Mouse (Mus musculus): ENCODE data around the gene Inpp4a. TPM values are rescaled to one million over a fixed set of nuclear protein-coding genes. Genes with fewer than 3 reads are reported as not detected.

Inpp4a gene
- total RNA-seq, 2 experiments from 2014 or later, result 125 to 127 TPM

DNA sequence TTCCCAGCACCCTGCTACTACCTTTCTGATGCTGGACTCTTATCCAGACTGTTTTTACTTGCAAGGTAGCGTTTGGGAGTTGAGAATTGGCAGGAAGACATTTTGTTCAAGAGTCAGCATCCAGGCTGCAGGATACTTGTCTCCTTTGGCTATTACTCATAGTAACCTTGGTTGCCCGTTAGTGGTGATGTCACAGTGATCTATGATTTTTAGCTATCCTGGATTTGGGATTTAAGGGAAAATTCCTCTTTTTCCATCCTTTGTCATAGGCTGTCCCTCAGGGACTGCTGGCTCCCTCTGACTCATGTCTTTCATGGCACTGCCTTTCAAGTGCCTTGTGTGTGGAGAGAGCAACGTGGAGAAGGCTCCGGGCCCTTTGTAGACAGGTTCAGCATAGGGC lies 53.8 kb downstream of the Inpp4a start:
- no peak for DNase-seq
- intact Hi-C loops (cut with DNase I), result no loop called here

DNA sequence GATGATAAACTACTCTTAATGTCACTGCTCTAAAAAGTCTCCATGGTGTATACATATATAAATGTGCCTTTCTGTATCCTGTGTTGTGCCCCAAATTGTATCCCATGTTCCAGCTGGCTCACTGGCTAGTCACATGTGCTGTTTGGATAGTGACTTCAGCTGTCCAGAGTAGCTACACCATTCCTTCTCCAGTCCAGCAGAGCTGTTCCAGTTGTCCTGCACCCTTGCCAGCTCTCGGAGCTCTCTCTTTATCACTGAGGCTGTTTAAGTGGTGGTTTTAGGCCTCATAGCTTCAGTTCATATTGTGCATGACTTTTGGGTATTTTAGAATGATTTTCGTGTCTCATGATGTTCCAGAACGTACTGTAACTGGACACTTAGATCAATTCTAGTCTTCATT lies 55.8 kb downstream of the Inpp4a start:
- intact Hi-C loops (cut with DNase I), result no loop called here
- no peak for DNase-seq

DNA sequence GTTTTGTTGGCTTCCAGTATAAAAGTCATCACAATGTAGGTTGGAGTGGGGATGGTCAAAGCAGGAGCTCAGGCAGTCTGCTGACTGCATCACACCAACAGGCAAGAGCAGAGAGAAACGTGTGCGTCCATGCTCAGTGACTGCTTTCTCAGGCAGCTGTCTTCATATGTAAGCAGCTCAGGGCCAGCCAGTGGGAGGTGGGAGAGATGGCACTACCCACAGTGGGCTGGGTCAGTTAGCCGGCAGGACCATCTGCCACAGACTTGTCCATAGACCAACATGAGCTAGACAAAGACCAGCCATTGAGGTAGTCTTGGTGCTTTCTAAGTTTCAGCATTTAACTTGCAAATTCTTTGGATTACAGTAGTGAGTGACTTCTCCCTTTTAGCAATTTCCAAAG lies 56.6 kb downstream of the Inpp4a start:
- intact Hi-C loops (cut with DNase I), result no loop called here
- peak; percentile 64 for DNase-seq

DNA sequence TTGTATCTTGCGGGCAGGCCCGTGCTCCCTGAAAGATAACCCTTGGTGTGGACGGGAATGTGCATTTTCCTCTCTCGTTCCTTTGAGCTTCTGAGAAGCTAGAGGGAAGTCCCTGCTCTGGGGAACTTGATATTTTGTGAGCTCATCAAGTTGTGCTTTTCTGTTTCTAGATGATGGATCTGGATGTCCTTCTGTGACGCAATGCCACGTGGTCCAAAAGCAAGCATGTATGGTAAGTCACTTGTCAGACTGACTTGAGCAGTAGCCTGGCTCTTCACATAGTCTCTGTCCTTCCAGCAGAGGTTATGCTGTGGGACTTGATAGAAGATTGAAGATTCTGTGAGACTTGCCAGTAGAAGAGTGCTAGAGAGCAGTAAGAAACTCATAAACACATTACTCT lies 57.5 kb downstream of the Inpp4a start:
- intact Hi-C loops (cut with DNase I), result no loop called here
- DNase-seq, result no peak

DNA sequence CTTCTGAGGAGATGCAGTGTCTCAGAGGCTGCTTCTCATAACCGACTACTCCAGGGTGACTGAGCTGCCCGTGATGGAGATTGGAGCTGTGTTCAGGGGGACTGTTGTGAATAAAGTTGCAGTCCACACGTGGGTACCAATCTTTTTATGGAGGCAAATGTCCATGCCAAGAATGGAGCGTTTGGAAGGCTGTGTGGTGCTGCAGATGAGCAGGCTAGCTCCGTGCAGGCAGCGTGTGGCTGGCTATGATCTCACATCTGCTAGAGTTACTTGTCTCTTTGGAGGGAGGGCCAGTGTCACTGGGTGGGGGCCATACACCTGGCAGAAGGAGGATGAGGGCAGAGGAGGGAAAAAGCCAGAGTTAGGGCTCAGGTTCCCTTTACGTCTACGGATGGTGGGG lies 59.0 kb downstream of the Inpp4a start:
- intact Hi-C loops (cut with DNase I), result no loop called here
- DNase-seq, result no peak

DNA sequence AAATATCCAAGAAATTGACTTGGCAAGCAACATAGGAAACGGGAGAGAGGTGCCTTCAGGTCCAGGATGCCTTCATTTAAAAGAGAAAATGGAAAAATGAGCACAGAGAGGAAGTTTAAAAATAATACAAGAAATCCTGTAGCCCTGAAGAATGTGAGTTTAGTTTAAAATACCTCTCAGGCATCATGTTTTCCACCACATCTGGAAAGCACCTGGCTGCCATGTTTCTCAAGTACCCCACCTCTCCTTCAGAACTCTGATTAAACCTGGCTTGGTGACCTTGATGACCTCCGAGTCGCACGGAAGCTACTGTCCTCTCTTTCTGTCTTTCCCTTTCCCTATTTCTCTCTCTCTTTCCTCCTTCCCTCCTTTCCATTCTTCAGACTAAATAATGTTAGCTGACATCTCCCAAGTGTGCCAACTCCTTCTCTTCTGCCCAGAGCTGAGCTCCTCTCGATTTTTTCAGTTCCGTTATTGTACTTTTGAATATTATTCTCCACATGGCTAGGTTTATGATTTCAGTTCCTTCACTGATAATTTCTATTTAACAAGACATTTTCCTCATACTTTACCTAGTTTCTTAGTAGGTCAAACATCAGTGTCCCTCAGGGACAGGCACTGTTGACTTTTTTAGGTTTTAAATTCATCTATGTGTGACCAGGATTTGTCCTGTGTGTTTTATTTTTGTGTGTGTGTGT lies 59.9 kb downstream of the Inpp4a start:
- intact Hi-C loops (cut with DNase I), result no loop called here

DNA sequence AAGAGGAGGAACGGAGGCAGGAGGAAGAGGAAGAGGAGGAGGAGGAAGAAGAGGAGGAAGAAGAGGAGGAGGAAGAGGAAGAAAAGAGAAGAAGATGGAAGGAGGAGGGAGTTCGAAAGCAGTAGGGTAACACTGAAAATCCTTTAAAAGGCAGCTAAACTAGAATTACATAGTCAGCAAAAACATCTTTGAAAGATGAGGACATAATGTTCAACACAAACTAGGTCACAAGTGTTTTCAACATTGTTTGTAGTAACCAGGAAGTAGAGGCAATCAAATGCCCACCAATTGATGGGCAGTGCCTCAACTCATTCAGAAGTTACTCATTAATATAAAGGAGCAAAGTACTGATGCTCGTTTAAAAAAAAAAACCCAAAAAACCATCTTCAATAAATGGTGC lies 61.1 kb downstream of the Inpp4a start:
- intact Hi-C loops (cut with DNase I), result no loop called here
- DNase-seq, result no peak

More for the DNA sequence above, 59.9 kb downstream of the Inpp4a start:
- DNase-seq, result no peak

DNA sequence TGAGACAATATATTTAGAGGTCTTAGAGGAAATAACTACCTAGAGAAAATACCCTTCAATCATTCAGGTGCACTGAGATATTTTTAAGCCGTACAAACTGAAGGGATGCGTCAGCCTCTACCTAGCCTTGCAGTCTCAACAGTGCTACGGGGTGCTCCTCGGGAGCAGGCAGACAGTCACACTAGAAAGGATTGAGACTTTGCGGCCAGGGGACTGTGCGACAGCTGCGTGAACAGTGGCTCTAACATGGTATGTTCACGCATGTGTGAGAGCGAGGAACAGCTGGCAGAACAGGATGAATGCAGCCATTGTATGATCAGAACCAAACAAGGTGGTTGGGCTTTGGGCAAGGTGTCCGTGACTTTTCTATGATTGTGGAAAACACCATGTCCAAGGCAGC lies 63.1 kb downstream of the Inpp4a start:
- intact Hi-C loops (cut with DNase I), result no loop called here
- DNase-seq, result no peak

DNA sequence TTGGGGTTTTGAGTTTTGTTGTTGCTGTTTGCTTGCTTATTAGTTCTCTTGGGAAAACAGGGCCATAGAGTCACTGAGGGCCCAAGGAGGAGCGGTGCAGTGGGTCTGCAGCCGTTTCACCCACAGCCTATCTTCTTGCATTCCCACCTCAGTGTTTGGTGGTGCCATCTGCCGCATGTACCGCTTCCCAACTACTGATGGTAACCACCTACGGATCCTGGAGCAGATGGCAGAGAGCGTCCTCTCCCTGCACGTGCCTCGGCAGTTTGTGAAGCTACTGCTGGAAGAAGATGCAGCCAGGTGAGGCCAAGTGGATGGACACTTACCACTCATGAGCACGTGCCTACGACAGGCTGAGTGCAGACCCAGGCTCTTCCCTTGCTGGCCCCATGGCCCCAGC lies 68.5 kb downstream of the Inpp4a start:
- DNase-seq, result no peak
- intact Hi-C loops (cut with DNase I), result no loop called here

DNA sequence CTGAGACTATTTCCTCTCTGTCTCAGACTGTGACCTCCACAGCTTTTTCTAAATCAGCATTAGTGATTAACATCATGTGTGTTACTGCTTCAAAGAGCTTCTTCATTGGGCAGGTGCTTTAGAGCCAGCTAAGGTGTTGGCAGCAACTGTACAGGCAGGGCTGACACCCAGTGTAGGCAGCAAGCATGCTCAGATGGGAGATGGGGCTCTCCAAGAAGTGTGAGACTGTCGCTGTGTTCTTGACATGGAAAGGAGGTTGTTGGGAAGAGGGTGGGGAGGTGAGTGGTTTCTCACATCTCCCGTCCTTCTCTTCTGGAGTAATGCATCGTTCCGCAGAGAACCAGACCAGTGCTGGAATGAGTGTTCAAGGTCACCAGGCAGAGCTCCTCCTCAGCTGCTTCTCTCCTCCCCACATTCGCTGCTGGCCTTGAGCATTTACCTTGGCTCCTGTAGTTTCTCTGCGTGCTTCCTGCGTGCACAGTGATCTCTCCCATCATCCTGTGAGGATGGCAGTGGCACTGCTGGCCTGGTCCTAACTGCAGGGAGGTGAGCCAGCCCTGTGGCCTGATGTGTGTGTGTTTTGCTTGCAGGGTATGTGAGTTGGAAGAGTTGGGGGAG lies 69.2 kb downstream of the Inpp4a start:
- intact Hi-C loops (cut with DNase I), result no loop called here
- no peak for DNase-seq

DNA sequence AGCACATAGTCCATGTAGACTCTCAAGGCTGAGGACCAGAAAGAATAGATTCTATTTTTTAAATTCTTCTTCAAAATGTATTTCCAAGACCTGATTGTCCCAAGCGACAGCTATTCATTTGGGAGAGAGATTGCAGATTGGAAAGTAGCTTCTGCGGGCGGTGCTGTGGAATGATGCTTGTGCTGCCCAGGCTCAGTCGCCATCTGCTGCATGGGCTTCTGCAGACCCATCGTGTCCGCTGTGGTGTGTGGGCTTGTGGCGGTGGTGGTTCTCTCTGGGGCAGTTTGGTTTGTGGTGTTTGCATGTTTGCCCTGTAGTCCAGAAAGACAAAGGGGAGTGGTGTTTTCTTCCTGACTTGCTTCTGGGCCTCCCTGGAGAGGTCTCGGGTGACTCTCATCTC lies 76.5 kb downstream of the Inpp4a start:
- intact Hi-C loops (cut with DNase I), result no loop called here
- no peak for DNase-seq

DNA sequence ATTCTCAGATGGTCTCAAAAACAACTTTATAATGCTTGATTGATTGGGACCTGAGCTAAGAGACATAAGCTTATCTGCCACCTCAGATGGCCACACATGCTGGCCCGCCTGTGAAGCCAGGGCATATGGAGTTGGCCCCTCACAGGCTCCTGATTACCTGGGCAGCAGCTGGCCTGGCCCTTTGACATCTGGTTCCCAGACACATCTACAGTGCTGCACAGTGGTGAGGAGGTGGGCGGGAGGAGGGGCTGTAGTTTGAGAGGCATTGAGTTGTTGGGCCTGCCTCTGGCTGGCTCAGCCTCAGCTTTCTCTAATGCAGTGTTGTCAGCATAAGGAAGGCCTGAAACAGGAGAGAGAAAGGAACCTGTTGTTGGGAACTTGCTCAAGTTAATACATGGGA lies 77.1 kb downstream of the Inpp4a start:
- intact Hi-C loops (cut with DNase I), result no loop called here

DNA sequence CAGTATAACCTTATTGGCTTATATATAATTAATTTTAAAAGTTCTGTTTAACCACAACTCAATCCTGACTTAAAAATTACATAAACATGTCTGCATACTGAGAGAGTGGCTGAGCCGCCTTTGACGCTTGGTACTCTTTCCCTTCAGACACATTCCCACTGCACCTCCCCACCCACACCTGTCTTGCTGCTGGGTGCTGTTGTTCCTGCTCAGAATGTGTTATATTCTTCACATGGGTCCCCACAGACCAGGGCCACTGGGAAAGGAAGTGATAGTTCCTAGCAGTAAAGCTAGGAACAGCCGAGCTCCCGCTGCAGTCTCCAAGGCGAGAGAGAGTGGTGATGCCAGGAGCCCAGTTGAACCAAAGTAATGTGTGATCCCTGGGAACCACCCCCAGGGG lies 78.4 kb downstream of the Inpp4a start:
- no peak for DNase-seq
- intact Hi-C loops (cut with DNase I), result no loop called here

More for the DNA sequence above, 77.1 kb downstream of the Inpp4a start:
- no peak for DNase-seq

DNA sequence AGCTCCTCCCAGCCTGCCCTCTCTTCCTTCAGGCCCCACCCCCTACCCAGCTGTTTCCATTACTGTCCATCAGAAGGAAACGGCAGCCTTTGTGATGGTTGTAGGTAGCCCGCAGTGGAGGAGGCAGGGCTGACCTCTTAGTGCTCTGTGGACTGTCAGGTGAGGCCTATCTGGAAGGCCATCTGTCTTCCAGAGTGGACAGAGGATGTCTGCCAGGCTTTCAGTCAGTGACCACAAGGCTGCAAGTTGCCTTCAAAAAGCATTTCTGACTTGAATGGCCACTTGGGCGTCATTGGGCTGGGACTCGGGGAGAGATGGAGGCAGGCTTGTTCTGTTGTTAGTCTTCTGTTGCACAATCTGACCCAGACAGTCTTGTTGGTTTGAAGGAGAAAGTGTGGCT lies 79.9 kb downstream of the Inpp4a start:
- intact Hi-C loops (cut with DNase I), result no loop called here
- DNase-seq, result no peak

DNA sequence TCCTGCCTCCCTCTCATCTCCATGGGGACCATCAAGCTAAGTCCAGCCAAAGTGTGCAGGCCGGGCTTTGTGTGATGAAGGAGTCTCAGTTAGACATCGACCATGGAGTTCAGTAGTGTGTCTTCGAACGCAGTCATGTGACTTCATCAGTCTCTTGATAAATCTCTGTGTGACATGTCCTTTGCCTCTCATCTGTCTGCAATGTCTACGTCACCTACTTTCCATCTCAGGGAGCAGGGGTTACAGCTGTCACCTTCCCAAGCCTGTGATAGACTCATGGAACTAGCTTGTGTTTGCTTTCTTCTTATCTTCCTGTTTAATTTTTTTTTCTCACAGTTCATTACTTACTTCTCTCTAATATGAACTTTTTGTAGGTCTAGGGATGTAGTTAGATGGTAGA lies 81.2 kb downstream of the Inpp4a start:
- intact Hi-C loops (cut with DNase I), result no loop called here
- DNase-seq, result no peak

DNA sequence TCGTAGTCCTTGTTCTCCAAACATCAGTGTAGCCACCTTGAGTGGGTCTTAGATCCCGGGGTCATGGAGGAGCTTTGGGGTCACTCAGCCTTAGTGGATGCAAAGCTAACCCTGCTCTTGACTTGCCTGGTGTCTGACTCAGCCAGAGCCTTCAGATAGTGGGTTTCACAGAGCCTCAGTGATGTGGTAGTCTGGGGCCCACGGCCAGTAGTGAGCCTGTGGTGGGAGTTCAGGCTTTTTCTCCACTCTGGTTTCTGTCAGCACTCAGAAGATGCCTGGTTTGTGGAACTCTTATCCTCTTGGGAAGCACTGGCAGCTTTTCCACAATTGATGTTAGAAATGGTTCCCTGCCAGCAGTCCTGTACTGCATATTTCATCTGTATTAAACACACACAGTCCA lies 84.6 kb downstream of the Inpp4a start:
- intact Hi-C loops (cut with DNase I), result no loop called here
- DNase-seq, result no peak

DNA sequence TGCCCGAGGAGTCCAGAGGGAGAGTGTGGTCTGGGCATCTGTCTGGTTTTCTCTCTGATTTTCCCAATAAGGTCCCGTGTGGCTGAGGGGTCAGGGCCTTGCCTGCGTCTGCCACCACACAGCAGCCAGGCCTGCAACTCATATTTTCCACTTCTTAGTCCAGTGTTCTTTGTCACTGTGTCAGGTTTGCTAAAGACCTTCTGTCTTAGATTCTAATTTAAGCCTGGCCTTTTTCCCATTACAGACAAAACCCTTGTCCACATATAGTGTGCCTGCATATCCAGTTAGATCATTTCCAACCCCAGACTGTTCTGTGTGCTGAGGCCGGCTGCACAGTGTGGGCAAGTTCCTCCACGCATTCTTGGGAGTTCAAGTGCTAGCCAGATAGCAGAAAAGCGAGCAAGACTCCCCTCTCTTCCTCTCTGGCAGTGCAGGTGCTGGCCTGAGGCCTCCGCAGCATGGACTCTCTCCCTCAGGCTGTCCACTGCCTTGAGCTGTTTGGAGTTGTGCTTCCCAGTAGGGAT lies 86.8 kb downstream of the Inpp4a start:
- intact Hi-C loops (cut with DNase I), result no loop called here

DNA sequence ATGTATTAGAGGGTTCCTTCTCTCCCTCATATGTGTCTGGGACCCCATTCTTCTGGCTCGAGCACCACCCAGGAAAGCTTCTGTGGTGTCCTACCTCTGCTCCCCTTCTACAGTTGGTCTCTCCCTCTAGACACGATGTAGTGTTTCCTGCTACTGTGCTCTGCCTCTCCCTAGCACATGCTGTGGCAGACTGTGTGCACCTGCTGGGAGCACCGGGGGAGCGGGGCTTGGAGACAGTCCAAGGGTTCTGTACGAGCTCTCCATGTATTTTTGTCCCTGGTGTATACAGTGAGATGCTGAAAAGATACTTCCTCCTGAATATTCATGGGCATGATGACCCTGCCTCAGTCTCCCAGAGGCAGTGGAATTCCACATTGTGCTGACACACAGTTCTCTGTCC lies 93.5 kb downstream of the Inpp4a start:
- intact Hi-C loops (cut with DNase I), result no loop called here
- no peak for DNase-seq

More for the DNA sequence above, 86.8 kb downstream of the Inpp4a start:
- DNase-seq, result no peak

DNA sequence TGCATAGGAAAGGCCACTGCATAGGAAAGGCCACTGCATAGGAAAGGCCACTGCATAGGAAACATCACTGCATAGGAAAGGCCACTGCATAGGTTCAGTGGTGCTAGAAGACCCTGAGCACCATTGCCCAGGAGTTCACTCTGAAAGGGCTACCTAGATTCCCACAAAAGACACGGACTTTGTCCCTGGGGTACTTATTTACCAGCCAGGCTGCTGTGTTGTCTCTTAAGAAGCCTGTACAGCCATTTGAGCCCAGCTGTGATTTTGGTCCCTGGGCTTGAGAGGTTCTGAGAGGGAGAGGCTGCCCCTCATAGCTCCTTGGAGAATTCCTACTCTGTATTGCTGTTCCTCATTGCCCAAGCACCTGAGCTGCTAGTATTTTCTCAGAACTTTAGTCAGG lies 96.8 kb downstream of the Inpp4a start:
- intact Hi-C loops (cut with DNase I), result no loop called here
- DNase-seq, result no peak

DNA sequence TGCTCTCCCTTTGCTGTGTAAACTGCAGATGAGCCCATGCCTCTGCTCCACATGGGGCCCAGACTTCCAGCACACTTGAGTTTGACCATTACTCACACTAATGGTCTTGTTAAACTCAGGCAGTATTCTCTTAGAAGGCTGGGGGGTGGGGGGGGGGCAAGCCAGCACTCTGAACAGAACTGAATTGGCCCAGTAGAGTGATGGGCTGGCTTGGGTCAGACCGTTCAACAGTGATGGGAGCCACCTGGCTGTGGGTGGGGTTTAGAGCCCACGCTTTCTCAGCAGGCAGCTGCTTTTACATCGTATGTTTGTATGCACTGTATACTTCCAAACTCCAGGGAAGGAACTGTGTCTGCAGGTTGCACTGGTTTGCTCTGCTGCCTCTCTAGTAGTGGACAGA lies 99.3 kb downstream of the Inpp4a start:
- intact Hi-C loops (cut with DNase I), result no loop called here
- DNase-seq, result no peak

DNA sequence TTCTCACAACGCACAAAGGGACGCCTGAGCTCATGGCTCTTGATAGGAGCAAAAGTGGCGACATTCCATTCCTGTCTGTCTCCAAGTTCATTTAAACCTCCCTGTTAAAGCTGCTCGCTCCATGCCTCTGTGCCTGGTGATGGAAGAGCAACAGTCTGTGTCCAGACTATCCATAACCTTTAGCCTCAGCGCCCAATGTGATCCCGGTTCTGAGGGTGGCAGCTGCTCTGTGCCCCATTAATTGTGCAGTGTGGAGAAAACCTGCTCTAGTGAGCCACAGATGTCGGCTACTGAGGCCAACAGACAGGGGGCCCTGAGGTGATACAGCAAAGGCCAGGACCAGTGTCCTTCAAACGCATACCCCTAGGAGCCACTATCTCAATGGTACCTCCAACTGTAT lies 100.1 kb downstream of the Inpp4a start:
- intact Hi-C loops (cut with DNase I), result no loop called here

DNA sequence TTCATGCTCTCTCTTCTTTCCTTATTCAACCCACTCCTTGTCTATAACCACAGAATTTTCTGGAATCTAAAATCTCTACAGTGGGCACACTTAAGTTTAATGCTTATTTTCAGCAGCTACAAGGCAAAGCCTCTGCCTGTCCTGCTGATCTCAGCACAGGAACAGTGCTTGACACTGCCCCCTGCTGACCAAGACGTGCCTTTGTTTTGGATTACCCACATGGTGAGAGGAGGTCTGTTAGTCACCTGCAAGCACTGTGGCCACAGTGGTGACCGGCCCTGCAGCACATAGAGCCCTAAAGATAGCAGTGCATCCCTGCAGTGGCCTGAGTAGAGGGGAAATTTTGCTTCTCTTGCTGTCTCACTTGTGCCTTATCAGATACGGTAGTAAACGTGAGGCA lies 102.0 kb downstream of the Inpp4a start:
- DNase-seq, result peak; percentile 65
- intact Hi-C loops (cut with DNase I), result loop anchor here (1.0 kb wide), 1 partner anchor 129 kb away; no protein-coding TSS in a partner anchor

More for the DNA sequence above, 100.1 kb downstream of the Inpp4a start:
- no peak for DNase-seq

Measured in left cerebral cortex, postnatal 4 days (tissue).